Mouse (Mus musculus): Measurements from ENCODE around the gene Nsl1. TPM values are rescaled to one million over a fixed set of nuclear protein-coding genes. Genes with fewer than 3 reads are reported as not detected.

The Nsl1 gene
- polyA plus RNA-seq, 1 experiment from 2014 or later: 21.9 TPM

GRCm38 (mm10) chr1:191035649-191036048, 27.2 kb upstream of the Nsl1 start:
- H3K4me2 ChIP-seq (replicated peaks): no peak overlapping the region
- no peaks in the 10 kb centered on the region for H3K9me3 ChIP-seq
- no peak overlapping the region for H3K9ac ChIP-seq (replicated peaks)
- H3K4me3 ChIP-seq: no peak overlapping the region
- no peak overlapping the region for H3K27ac ChIP-seq (replicated peaks)
- WGBS: 18% methylated on average over 4 of the region's 4 CpGs
- no peaks in the 10 kb centered on the region for H3K36me3 ChIP-seq
- no peak for ATAC-seq (ENCODE audit: low FRiP score, low read depth)
- H3K27me3 ChIP-seq: no peaks in the 10 kb centered on the region
- H3K4me1 ChIP-seq: no peaks in the 10 kb centered on the region; the same call in 1 of the 2 replicates

- no peaks in the 10 kb centered on the region for H3K9me3 ChIP-seq
- no peaks in the 10 kb centered on the region for H3K27me3 ChIP-seq
- no peak within 1 kb of the TSS for H3K9ac ChIP-seq (replicated peaks)
- no peaks in the 10 kb centered on the region for H3K36me3 ChIP-seq
- 74% methylated on average over 6 of the region's 6 CpGs for WGBS
- H3K27ac ChIP-seq (replicated peaks): no peak within 1 kb of the TSS
- ATAC-seq (ENCODE audit: low FRiP score, low read depth): no peak
- no peak within 1 kb of the TSS for H3K4me3 ChIP-seq
- H3K4me1 ChIP-seq: no peaks in the 10 kb centered on the region; the same call in 1 of the 2 replicates
- no peak within 1 kb of the TSS for H3K4me2 ChIP-seq (replicated peaks)
Observed at GRCm38 (mm10) chr1:191036554-191037334, 26.1 kb upstream of the Nsl1 start, which contains the start of gene Spata45. TSS of gene Spata45 (plus strand) at chr1:191036639.

GRCm38 (mm10) chr1:191037999-191038398, 24.8 kb upstream of the Nsl1 start:
- Histone ChIP-seq H3K9me3 (no peaks in the 10 kb centered on the region), H3K27me3 (no peaks in the 10 kb centered on the region), H3K9ac (replicated peaks) (no peak overlapping the region), H3K4me1 (no peaks in the 10 kb centered on the region; the same call in 1 of the 2 replicates), H3K27ac (replicated peaks) (no peak overlapping the region), H3K4me2 (replicated peaks) (no peak overlapping the region), H3K4me3 (no peak overlapping the region), H3K36me3 (no peaks in the 10 kb centered on the region)
- 95% methylated on average over 4 of the region's 4 CpGs for WGBS
- ATAC-seq (ENCODE audit: low FRiP score, low read depth): no peak

- Histone ChIP-seq H3K4me2 (replicated peaks) (no peak overlapping the region), H3K36me3 (no peaks in the 10 kb centered on the region), H3K27ac (replicated peaks) (no peak overlapping the region), H3K9me3 (no peaks in the 10 kb centered on the region), H3K27me3 (no peaks in the 10 kb centered on the region), H3K9ac (replicated peaks) (no peak overlapping the region), H3K4me3 (no peak overlapping the region), H3K4me1 (no peaks in the 10 kb centered on the region; the same call in 1 of the 2 replicates)
- no peak for ATAC-seq (ENCODE audit: low FRiP score, low read depth)
Observed at GRCm38 (mm10) chr1:191041352-191041751, 21.5 kb upstream of the Nsl1 start.

- no peaks in the 10 kb centered on the region for H3K36me3 ChIP-seq
- no peak for ATAC-seq (ENCODE audit: low FRiP score, low read depth)
Observed at GRCm38 (mm10) chr1:191042106-191042505, 20.7 kb upstream of the Nsl1 start.

GRCm38 (mm10) chr1:191042688-191043087, 20.1 kb upstream of the Nsl1 start:
- H3K4me2 ChIP-seq (replicated peaks): no peak overlapping the region
- no peaks in the 10 kb centered on the region for H3K36me3 ChIP-seq
- H3K27ac ChIP-seq (replicated peaks): no peak overlapping the region
- no peak for ATAC-seq (ENCODE audit: low FRiP score, low read depth)
- no peak overlapping the region for H3K4me3 ChIP-seq
- no peaks in the 10 kb centered on the region for H3K27me3 ChIP-seq
- H3K9me3 ChIP-seq: no peaks in the 10 kb centered on the region
- WGBS: 88% methylated on average over 3 of the region's 3 CpGs
- no peaks in the 10 kb centered on the region for H3K4me1 ChIP-seq
- H3K9ac ChIP-seq (replicated peaks): no peak overlapping the region

More at GRCm38 (mm10) chr1:191042106-191042505, 20.7 kb upstream of the Nsl1 start:
- no peak overlapping the region for H3K27ac ChIP-seq (replicated peaks)
- no peaks in the 10 kb centered on the region for H3K27me3 ChIP-seq
- H3K9me3 ChIP-seq: no peaks in the 10 kb centered on the region
- no peak overlapping the region for H3K4me2 ChIP-seq (replicated peaks)
- H3K4me1 ChIP-seq: no peaks in the 10 kb centered on the region
- H3K4me3 ChIP-seq: no peak overlapping the region
- 87% methylated on average over 5 of the region's 5 CpGs for WGBS
- H3K9ac ChIP-seq (replicated peaks): no peak overlapping the region

- no peak overlapping the region for H3K4me3 ChIP-seq
- H3K9me3 ChIP-seq: no peaks in the 10 kb centered on the region
- no peak overlapping the region for H3K9ac ChIP-seq (replicated peaks)
- no peaks in the 10 kb centered on the region for H3K36me3 ChIP-seq
- no peak overlapping the region for H3K27ac ChIP-seq (replicated peaks)
- no peaks in the 10 kb centered on the region for H3K4me1 ChIP-seq
- ATAC-seq (ENCODE audit: low FRiP score, low read depth): no peak
- H3K4me2 ChIP-seq (replicated peaks): no peak overlapping the region
- no peaks in the 10 kb centered on the region for H3K27me3 ChIP-seq
- WGBS: 95% methylated on average over 2 of the region's 2 CpGs
Observed at GRCm38 (mm10) chr1:191045264-191045663, 17.5 kb upstream of the Nsl1 start.

- Histone ChIP-seq H3K27me3 (no peaks in the 10 kb centered on the region), H3K9me3 (no peaks in the 10 kb centered on the region), H3K4me3 (no peak overlapping the region), H3K36me3 (no peaks in the 10 kb centered on the region), H3K4me2 (replicated peaks) (no peak overlapping the region), H3K9ac (replicated peaks) (no peak overlapping the region), H3K4me1 (no peaks in the 10 kb centered on the region), H3K27ac (replicated peaks) (no peak overlapping the region)
- 64% methylated on average over 7 of the region's 7 CpGs for WGBS
- ATAC-seq (ENCODE audit: low FRiP score, low read depth): no peak
Observed at GRCm38 (mm10) chr1:191046231-191046824, 16.5 kb upstream of the Nsl1 start.

GRCm38 (mm10) chr1:191053555-191053954, 9.3 kb upstream of the Nsl1 start:
- Histone ChIP-seq H3K27ac (replicated peaks) (no peak overlapping the region), H3K9ac (replicated peaks) (no peak overlapping the region), H3K27me3 (no peaks in the 10 kb centered on the region), H3K4me3 (no peak overlapping the region), H3K4me1 (no peaks in the 10 kb centered on the region), H3K9me3 (no peaks in the 10 kb centered on the region), H3K4me2 (replicated peaks) (no peak overlapping the region), H3K36me3 (no peaks in the 10 kb centered on the region)
- 87% methylated on average over 3 of the region's 3 CpGs for whole genome bisulfite sequencing
- ATAC-seq (ENCODE audit: low FRiP score, low read depth): no peak

GRCm38 (mm10) chr1:191054870-191055532, 7.8 kb upstream of the Nsl1 start:
- Histone ChIP-seq H3K9me3 (no peaks in the 10 kb centered on the region), H3K4me3 (no peak overlapping the region), H3K4me1 (no peaks in the 10 kb centered on the region), H3K4me2 (replicated peaks) (no peak overlapping the region), H3K36me3 (no peaks in the 10 kb centered on the region), H3K27ac (replicated peaks) (no peak overlapping the region), H3K27me3 (no peaks in the 10 kb centered on the region), H3K9ac (replicated peaks) (no peak overlapping the region)
- no peak for ATAC-seq (ENCODE audit: low FRiP score, low read depth)
- 72% methylated on average over 8 of the region's 8 CpGs for WGBS

- H3K36me3 ChIP-seq: no peaks in the 10 kb centered on the region
- WGBS: 57% methylated on average over 2 of the region's 2 CpGs
- no peak overlapping the region for H3K4me3 ChIP-seq
- no peak overlapping the region for H3K27ac ChIP-seq (replicated peaks)
- H3K4me1 ChIP-seq: no peaks in the 10 kb centered on the region
- H3K27me3 ChIP-seq: no peaks in the 10 kb centered on the region
- ATAC-seq (ENCODE audit: low FRiP score, low read depth): no peak
- no peaks in the 10 kb centered on the region for H3K9me3 ChIP-seq
- H3K9ac ChIP-seq (replicated peaks): no peak overlapping the region
- H3K4me2 ChIP-seq (replicated peaks): no peak overlapping the region
Observed at GRCm38 (mm10) chr1:191055533-191055873, 7.3 kb upstream of the Nsl1 start.

- Histone ChIP-seq H3K4me2 (replicated peaks) (no peak overlapping the region), H3K9me3 (no peaks in the 10 kb centered on the region), H3K4me1 (peaks cover 7% of the 10 kb centered on the region), H3K36me3 (no peaks in the 10 kb centered on the region), H3K4me3 (no peak overlapping the region), H3K27ac (replicated peaks) (no peak overlapping the region), H3K9ac (replicated peaks) (no peak overlapping the region), H3K27me3 (no peaks in the 10 kb centered on the region)
- ATAC-seq (ENCODE audit: low FRiP score, low read depth): no peak
- 69% methylated on average over 3 of the region's 3 CpGs for WGBS
Observed at GRCm38 (mm10) chr1:191057461-191057860, 5.4 kb upstream of the Nsl1 start.

Data from midbrain, embryonic 12.5 days (tissue).